Mouse (Mus musculus) mesoderm, embryonic 11.5 days (tissue): Measurements from ENCODE around the gene Ssh2.
A peak's percentile ranks its signal among the peaks of the same experiment; 100 is the strongest.

Source experiments
- DNase-seq: peaks from one replicate; pipeline ENCODE4 v3.0.0-alpha.2; 2012; ENCODE audit warnings: low read depth, low spot score

The Ssh2 gene

DNA sequence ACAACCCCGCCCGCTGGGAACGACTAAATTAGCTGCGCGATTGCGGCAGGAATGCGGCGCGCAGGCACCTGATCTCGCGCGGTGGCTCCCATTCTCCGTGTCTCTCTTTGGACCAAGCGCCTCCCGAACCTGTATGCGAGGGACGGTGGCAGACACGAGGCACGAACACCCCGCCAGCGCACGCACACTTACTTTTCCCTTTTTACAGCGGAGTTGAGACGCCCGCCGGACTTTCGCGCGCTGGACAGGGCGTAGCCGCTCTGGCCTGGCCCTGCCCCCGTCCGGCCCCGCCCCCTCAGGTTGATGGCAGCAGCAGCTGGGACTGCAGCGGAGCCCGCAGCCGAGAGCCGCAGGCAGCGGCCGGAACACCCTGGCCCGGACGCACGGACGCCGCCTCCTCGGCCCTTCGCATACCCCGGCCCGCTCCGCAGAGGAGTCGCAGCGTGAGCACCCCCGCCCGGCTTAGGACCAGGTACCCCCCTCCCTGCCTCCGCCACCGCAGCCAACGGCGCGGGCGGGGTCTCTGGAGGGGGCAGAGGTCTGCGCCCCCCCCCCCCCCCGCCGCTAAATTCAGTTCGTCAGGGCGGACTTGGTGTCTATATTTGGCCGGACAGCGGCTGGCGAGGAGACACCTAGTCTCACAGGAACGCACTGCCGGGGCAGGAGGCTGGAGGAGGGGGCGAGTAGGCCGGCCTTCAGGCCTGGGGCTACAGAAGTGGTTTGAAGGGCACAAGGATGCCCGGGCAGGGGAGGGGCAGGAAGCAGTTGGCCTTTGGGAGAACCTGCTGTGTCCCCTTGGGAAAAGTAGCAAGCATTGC is 246.4 kb downstream of the Ssh2 start, which contains the start of gene Coro6:
Coro6 (plus strand) TSS at position 129 of the 818 bp plus-strand sequence.
- DNase-seq, result peak; percentile 64

DNA sequence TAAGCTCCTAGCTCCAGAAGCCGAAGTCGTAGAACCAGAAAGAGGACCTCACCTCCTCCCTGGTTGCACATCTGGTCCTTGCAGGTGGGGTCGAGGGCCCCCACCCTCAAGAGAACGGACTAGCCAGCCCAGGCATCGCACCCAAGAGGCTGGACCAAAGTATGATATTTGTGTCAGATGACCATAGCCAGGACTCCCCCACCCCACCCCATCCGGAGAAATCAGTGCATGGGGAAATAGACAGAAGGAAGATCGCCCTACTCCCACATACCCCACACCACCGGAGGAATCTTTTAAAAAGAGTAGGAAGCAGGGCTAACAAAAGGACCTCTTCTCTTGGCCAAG is 247.0 kb downstream of the Ssh2 start:
- DNase-seq, result no peak

GRCm38 (mm10) chr11:77463786-77464185 is 247.7 kb downstream of the Ssh2 start:
- DNase-seq, result no peak

GRCm38 (mm10) chr11:77464684-77465083 is 248.6 kb downstream of the Ssh2 start:
- no peak for DNase-seq

DNA sequence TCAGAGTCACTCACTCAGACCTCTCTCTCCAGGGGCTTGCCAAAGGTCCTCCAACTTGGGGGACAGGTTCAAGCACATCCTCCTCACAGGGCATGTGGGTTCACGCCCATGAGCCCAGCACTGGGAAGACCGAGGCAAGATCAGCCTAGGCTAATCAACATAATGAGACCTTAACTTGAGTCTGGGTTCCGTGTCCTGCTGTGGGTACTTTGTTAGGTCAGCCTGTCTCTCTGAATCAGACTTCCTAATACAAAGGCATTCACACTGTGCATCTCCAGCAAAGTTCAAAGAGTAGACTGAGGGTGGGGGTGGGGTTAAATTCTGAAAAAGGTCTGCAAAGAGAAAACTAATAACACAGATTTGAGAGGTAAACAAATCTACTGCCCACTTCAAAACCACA is 249.0 kb downstream of the Ssh2 start:
- no peak for DNase-seq

GRCm38 (mm10) chr11:77466544-77466943 is 250.5 kb downstream of the Ssh2 start:
- no peak for DNase-seq

DNA sequence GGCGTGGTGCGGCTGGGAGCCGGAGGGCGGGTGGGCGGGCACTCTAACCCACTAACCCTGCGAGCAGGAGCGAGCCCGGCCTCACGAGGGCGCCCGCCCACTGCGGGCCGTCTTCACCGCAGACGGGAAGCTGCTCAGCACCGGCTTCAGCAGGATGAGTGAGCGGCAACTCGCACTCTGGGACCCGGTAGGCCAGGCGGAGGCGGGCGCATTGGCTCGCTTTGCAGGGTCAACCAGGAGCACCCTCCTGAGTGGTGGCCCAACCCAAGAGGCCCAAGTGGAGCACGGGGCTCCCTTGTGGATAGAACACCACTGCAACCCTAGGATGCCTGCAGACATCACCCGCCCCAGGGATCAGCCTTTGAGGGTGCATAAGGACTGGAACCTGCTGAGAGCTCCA is 251.1 kb downstream of the Ssh2 start:
- peak; percentile 63 for DNase-seq

GRCm38 (mm10) chr11:77467784-77468183 is 251.7 kb downstream of the Ssh2 start:
- peak; percentile 72 for DNase-seq

DNA sequence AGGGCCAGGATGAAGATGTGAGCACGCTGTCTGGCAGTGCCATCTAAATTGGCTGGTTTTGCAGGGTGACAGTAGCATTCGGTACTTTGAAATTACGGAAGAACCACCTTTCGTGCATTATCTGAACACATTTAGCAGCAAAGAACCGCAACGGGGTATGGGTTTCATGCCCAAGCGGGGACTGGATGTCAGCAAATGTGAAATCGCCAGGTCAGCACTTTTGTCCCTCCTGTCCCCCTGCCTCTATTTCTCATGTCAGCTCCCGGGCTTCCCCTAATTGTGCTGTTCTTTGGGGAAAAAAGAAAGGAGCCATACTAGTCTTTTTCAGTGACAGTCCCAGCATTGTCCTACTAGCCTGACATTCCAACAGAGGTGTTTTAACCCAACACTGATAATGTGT is 252.3 kb downstream of the Ssh2 start:
- DNase-seq, result no peak

GRCm38 (mm10) chr11:77471407-77471806 is 255.3 kb downstream of the Ssh2 start:
- DNase-seq, result no peak

DNA sequence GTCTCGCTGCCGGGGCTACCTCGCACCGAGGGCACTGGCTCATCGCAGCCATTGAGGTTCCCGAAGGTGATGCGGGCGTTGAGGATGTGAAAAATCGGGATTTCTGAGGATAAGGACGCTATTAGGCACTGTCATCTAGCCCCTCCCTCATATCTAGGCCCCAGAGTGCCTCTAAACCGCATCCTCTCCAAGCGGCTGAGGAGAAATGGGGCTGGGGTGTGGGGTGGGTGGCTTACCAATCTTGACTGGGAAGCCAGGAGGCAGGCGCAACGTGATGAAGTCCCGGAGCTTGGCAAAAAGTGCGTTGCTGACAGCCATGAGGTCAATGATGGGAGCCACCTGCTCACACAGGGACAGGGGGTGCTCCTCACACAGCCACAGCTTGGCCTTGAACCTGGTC is 256.7 kb downstream of the Ssh2 start:
- DNase-seq, result no peak

DNA sequence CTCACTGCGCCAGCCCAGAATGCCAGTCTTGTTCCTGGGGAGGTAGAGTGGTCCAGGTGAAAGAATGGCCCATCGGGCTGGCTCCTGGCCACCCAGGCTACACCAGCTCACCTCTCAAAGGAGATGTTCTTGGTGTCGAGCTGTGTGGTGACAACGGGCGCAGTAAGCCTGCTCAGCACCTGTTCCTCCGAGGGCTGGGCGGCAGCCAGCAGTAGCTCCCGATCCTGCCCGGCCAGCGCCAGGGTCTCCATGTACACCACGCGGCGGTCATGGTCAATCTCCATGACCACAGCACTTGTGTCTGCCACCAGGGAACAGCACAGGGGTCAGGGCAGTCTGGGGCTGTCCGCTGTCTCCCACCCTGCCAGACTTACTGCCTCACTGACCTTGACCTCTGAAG is 260.1 kb downstream of the Ssh2 start:
- DNase-seq, result no peak

GRCm38 (mm10) chr11:77476895-77477294 is 260.8 kb downstream of the Ssh2 start:
- DNase-seq, result no peak

- DNase-seq, result no peak
Observed at GRCm38 (mm10) chr11:77483043-77483442, 267.0 kb downstream of the Ssh2 start.

DNA sequence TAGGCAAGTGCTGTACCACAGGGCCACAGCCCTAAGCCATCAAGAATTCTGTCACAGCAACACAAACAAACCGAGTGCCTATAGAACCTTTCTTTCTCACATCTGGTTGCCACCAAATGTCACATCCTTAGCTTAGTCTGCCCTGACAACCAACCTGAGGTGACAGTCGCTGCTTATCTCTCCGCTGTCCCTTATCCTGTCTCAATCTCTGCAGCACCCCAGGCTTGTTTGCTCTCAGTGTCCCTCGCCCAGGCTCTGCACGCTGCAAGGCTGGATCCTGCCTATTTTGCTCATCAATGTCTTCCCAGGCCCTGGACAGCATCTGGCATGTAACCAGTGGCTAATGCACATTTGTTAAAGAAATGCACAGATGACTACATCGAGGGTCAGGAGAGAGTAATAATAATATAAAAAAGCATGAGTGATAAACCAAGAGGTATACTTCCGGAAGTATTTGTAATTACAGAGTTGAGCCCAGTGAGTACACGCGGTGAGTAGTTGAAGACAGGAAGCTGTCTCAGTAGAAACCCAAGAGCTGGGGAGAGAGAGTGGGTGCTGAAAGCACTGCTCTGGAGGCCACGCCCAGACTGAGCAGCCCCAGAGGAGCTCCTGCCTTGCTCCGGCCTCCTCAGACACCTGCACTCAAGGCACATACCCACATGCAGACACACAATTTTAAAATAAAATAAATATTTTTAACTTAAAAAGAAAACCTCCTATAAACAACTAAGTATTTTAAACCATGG is 267.6 kb downstream of the Ssh2 start:
- DNase-seq, result no peak

DNA sequence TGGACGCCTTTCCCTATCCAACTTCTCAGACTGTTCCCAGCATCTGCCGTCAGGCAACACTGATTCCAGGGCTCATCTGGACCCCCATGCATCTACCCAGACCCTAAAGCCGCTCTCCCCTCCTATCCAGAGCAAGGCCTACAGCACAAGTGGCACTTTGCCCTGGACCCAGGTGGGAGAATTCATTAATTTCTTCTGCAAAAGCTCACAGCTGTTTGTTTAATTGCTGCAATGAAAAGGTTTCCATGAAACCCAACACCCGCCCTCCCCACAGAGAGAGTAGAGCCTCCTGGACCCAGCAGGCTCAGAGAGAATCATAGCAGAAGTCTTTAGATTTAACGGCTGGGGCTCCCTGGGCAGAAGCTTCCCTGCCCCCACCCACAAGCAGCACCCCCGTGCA is 269.1 kb downstream of the Ssh2 start:
- DNase-seq, result no peak

GRCm38 (mm10) chr11:77486798-77487197 is 270.7 kb downstream of the Ssh2 start:
- DNase-seq, result no peak

DNA sequence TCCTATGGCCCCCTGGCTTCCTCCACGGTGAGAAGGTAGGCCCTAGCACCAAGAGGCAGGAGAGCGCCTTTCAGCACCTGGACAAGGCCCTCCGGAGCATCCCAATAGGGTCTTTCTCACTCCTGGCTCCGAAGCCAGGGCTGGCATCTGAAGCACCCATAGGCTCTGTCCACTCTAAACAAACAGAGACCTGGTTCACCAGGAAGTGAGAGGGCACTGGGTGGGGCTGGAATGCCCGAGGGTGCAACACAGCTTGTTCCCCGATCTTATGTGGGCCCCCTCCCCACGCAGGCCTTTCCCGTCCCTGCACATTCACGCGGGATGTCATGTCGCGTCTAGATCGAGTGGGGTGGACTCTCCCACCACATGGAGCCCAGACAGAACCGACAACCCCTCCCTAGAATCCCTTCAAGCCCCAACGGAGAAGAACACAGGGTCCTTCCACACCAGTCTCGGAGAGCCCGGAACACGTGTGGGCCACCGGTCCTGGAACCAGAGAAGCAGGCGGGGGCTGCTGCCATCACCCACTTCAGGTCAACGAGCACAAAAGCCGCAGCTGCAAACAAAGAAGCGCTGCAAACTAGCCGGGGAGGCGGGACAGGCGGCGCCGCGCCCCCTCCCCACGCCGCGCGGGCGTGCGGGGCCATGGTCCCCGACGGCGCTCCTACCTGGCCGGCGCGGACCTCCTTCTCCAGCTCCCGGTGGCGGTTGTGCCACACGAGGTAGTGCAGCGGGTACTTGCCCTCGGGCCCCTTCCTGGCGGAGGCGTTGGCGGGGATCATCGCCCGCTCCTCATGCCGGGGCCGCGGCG is 272.9 kb downstream of the Ssh2 start:
- peak; percentile 39 for DNase-seq

GRCm38 (mm10) chr11:77489591-77490235 is 273.6 kb downstream of the Ssh2 start, which contains the start of gene Ankrd13b:
Ankrd13b (minus strand) TSS chr11:77489678.
- peak; percentile 79 for DNase-seq

DNA sequence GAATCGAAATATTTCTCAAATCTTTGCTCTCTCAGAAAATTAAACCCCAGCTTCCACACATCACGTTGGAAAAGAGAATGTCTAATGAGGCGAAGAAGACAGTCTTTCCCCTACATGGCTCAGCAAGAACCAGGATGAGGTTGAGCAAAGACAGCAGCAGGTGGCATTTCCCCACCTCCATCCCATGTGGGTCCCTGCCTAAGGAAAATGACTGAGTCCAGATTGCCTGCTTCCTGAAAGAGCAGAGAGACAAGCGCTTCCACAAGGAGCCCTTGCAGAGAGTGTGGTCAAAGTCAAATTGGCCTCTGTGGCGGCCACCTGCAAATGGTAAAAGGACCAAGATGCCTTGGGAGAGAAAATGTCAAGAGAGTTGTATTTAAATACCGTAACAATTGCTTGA is 274.4 kb downstream of the Ssh2 start:
- no peak for DNase-seq

DNA sequence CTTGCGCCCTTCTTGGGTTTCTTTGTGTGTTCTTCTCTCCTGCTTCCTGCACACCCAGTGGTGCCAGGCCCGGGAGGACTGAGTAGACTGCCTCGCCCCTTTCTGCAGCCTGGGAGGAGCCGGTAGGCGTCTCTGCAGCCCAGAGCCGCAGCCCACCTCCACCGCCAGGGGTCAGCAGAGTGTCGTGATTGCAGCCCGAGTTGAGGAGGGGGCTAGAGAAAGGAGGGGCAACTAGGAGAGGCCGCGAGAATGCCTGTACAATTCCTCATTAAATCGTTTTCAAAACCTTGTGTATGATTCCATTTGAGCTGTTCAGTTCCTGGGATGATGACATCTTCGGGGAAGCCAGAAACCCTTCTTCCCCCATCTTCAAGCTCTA is 275.0 kb downstream of the Ssh2 start:
- peak; percentile 97 for DNase-seq
